Mouse (Mus musculus): ENCODE measurements around the gene Des. TPM values are rescaled to one million over a fixed set of nuclear protein-coding genes. Genes with fewer than 3 reads are reported as not detected.

Des gene
- 18.8 and 21.8 TPM in 2 replicates for polyA plus RNA-seq (2015; fragmentation: Nextera tagmentation; extraction: Ambion mirVana)

GRCm38 (mm10) chr1:75360112-75361031 is at the start of gene Des:
Des (plus strand) TSS chr1:75360329.

GRCm38 (mm10) chr1:75317241-75318201 is 42.6 kb upstream of the Des start, which contains the start of gene Dnpep:
Dnpep (minus strand) TSS chr1:75317990.

DNA sequence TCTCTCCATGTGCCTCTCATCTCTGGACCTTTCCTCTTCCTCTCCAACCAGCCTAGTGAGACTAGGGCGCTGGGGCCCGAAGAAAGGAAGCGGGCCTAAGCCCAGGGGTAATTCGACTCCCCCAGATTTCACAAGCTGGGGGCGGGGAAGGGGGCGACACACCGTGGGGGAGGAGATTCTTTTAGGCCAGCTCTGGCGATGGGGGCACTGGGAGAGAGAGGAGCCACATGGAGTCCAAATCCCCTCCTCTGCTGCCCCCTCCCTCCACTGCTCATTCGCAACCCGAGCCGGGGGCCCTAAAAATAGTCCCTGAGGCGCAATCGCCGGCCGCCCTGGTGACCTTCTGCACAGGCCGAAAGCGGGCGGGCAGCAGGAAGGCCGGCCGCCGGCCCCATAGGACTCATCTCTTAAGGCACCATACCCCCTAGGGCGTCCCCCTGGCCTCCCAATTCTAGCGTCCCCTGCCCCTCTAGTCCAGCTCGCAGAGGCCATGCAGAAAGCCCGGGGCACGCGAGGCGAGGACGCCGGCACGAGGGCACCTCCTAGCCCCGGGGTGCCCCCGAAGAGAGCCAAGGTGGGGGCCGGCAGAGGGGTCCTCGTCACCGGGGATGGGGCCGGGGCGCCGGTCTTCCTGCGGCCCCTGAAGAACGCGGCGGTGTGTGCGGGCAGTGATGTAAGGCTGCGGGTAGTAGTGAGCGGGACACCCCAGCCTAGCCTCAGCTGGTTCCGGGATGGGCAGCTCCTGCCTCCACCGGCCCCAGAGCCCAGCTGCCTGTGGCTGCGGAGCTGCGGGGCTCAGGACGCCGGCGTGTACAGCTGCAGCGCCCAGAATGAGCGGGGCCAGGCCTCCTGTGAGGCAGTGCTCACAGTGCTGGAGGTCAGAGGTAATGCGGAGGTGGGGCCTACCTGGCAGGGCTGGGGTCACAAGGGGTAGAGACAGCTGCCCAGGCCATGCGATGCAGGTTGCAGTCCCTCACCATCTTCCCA is 15.1 kb downstream of the Des start, which contains the start of gene Speg:
Speg (plus strand) TSS at position 348 of the 987 bp plus-strand sequence.

Other genes starting within 250 kb of the Des start
- gene Nhej1, start 235.1 kb upstream of the Des start, polyA plus RNA-seq (2015; fragmentation: Nextera tagmentation; extraction: Ambion mirVana) = 7.1 and 7.9 TPM in 2 replicates
- gene Slc23a3, start 226.4 kb upstream of the Des start, polyA plus RNA-seq (2015; fragmentation: Nextera tagmentation; extraction: Ambion mirVana) = 0.94 and 1.3 TPM in 2 replicates
- 67.5 and 72.4 TPM in 2 replicates for gene Cnppd1, start 217.6 kb upstream of the Des start, polyA plus RNA-seq (2015; fragmentation: Nextera tagmentation; extraction: Ambion mirVana)
- 59.5 and 62.7 TPM in 2 replicates for gene Retreg2, start 217.6 kb upstream of the Des start, polyA plus RNA-seq (2015; fragmentation: Nextera tagmentation; extraction: Ambion mirVana)
- gene Zfand2b, start 191.7 kb upstream of the Des start, polyA plus RNA-seq (2015; fragmentation: Nextera tagmentation; extraction: Ambion mirVana) = 44.8 and 52.0 TPM in 2 replicates
- gene Abcb6, start 179.9 kb upstream of the Des start, polyA plus RNA-seq (2015; fragmentation: Nextera tagmentation; extraction: Ambion mirVana) = 48.6 and 54.9 TPM in 2 replicates
- 13.2 and 13.3 TPM in 2 replicates for gene Ankzf1, start 168.2 kb upstream of the Des start, polyA plus RNA-seq (2015; fragmentation: Nextera tagmentation; extraction: Ambion mirVana)
- 25.2 and 26.9 TPM in 2 replicates for gene Atg9a, start 168.1 kb upstream of the Des start, polyA plus RNA-seq (2015; fragmentation: Nextera tagmentation; extraction: Ambion mirVana)
- 6.6 and 10.7 TPM in 2 replicates for gene Glb1l, start 149.5 kb upstream of the Des start, polyA plus RNA-seq (2015; fragmentation: Nextera tagmentation; extraction: Ambion mirVana)
- 72.1 and 75.1 TPM in 2 replicates for gene Stk16, start 149.5 kb upstream of the Des start, polyA plus RNA-seq (2015; fragmentation: Nextera tagmentation; extraction: Ambion mirVana)
- gene Tuba4a, start 140.5 kb upstream of the Des start, polyA plus RNA-seq (2015; fragmentation: Nextera tagmentation; extraction: Ambion mirVana) = 363 and 392 TPM in 2 replicates
- gene A630095N17Rik, start 128.2 kb upstream of the Des start, polyA plus RNA-seq (2015; fragmentation: Nextera tagmentation; extraction: Ambion mirVana) = not detected in 2 replicates
- 37.0 and 38.2 TPM in 2 replicates for gene Dnajb2, start 123.9 kb upstream of the Des start, polyA plus RNA-seq (2015; fragmentation: Nextera tagmentation; extraction: Ambion mirVana)
- gene Ptprn, start 95.8 kb upstream of the Des start, polyA plus RNA-seq (2015; fragmentation: Nextera tagmentation; extraction: Ambion mirVana) = 0.05 and 0.12 TPM in 2 replicates
- gene Resp18, start 81.9 kb upstream of the Des start, polyA plus RNA-seq (2015; fragmentation: Nextera tagmentation; extraction: Ambion mirVana) = not detected in 2 replicates
- 46.6 and 54.4 TPM in 2 replicates for gene Dnpep, start 42.3 kb upstream of the Des start, polyA plus RNA-seq (2015; fragmentation: Nextera tagmentation; extraction: Ambion mirVana)
- 6.9 and 7.2 TPM in 2 replicates for gene Speg, start 15.0 kb downstream of the Des start, polyA plus RNA-seq (2015; fragmentation: Nextera tagmentation; extraction: Ambion mirVana)
- 31.2 and 35.9 TPM in 2 replicates for gene Gmppa, start 75.6 kb downstream of the Des start, polyA plus RNA-seq (2015; fragmentation: Nextera tagmentation; extraction: Ambion mirVana)
- gene Asic4, start 90.1 kb downstream of the Des start, polyA plus RNA-seq (2015; fragmentation: Nextera tagmentation; extraction: Ambion mirVana) = not detected in 2 replicates
- 8.8 and 10.6 TPM in 2 replicates for gene Chpf, start 119.0 kb downstream of the Des start, polyA plus RNA-seq (2015; fragmentation: Nextera tagmentation; extraction: Ambion mirVana)
- 0.25 and 0.32 TPM in 2 replicates for gene Tmem198, start 119.2 kb downstream of the Des start, polyA plus RNA-seq (2015; fragmentation: Nextera tagmentation; extraction: Ambion mirVana)
- 13.6 and 19.7 TPM in 2 replicates for gene Obsl1, start 146.1 kb downstream of the Des start, polyA plus RNA-seq (2015; fragmentation: Nextera tagmentation; extraction: Ambion mirVana)
- 0.97 and 1.8 TPM in 2 replicates for gene Inha, start 146.7 kb downstream of the Des start, polyA plus RNA-seq (2015; fragmentation: Nextera tagmentation; extraction: Ambion mirVana)
- 9.3 and 10.9 TPM in 2 replicates for gene Stk11ip, start 161.2 kb downstream of the Des start, polyA plus RNA-seq (2015; fragmentation: Nextera tagmentation; extraction: Ambion mirVana)
- 3.3 and 4.3 TPM in 2 replicates for gene Slc4a3, start 185.9 kb downstream of the Des start, polyA plus RNA-seq (2015; fragmentation: Nextera tagmentation; extraction: Ambion mirVana)

Measured in spleen, postnatal 0 days (tissue).